Mouse (Mus musculus) left cerebral cortex, postnatal 14 days (tissue): ENCODE measurements around the gene Ankib1. TPM values are rescaled to one million over a fixed set of nuclear protein-coding genes. Genes with fewer than 3 reads are reported as not detected.
"Not testable (repeated sequence)": the region's sequence is repeated elsewhere in the genome, so short reads cannot be mapped to it uniquely, and the experiment has no call there.

Source experiments
- DNase-seq, 2 experiments: peaks; one replicate each; pipeline ENCODE4 v3.0.0; 2021 to 2022; ENCODE audit warnings: low spot score in 2 of 2, mixed read lengths in 1 of 2
- intact Hi-C: fragments of 180-260 bp; cut with DNase I; formaldehyde crosslinking; loops from one replicate; pipeline ENCODE4 v1.15.1; 2025
- total RNA-seq, 2 experiments: library from RNA; stranded (reverse); gene quantifications; 2 replicates each; pipeline ENCODE4 v1.2.3; 2021

Ankib1 gene
- total RNA-seq, 2 experiments from 2014 or later, result 67.2 to 68.3 TPM

DNA sequence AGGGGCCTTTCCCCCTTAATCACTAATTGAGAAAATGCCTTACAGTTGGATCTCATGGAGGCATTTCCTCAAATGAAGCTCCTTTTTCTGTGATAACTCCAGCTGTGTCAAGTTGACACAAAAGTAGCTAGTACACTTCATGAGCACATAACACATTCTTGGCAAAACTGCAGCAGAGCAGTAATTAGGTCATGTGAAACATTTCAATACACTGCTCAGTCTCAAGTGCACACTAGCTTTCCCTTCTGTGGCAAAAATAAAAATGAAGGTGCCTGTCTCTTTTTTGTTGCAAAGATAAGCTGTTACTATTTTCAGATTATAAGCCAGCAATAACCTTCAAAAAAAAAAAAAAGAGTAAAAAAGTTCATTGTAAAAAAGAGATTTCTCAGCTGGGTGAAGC is 52.2 kb downstream of the Ankib1 start:
- DNase-seq, result peak in 1 of 2 experiments; percentile 9
- intact Hi-C loops, result not testable (repeated sequence)

DNA sequence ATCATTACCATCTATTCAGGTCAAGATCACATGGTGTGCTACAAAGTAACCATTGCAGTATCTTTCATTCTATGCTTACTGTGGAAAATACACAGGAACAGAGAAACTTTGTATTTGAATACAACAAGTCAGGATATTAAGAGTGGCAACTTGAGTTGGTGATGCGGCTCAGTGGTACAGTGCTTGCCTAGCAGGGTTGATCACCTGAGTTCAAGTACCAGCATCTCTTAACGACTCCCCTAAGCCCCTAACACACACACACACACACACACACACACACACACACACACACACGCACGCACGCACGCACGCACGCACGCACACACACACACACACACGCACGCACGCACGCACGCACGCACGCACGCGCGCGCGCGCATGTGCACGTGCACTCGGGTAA is 69.9 kb downstream of the Ankib1 start:
- DNase-seq, result peak in 1 of 2 experiments; percentile 7
- intact Hi-C loops, result not testable (repeated sequence)

DNA sequence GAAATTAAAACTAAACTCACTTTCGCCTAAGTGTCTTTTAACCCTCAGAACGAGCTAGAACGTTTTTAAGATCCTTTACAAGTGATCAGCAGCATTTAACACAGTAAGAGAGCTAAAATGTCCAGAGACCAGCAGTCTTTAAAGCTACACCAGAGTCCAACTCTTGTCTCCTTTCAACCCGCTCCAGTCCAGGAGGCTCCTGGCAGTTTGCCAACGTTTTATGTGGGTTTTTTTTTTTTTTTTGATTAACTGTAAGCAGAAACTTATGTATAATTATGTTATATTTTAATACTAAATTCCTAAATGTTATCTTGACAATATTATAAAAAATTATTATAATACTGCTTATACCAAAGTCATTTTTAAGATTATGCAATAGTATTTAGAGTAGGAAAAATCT is 73.9 kb downstream of the Ankib1 start:
- intact Hi-C loops, result no loop called here
- no peak for DNase-seq

DNA sequence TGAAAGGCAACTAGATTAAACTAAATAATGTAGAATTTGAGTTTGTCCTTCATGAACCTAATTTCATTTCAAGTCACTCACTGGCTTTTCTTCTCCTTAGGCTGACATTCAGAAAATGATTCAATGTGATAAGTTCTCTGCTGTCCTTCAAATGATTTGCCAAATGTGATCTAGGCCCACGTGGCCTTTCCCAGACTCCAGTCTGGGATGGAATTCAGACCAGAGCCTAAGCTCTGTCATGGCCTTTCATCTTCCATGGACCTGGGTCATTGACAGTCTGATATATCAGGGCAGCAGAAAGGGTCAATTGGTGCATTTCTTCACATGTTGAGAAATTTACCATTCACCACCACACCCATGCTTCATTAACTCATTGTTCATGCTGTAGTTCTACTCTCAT is 77.2 kb downstream of the Ankib1 start:
- DNase-seq, result no peak
- intact Hi-C loops, result no loop called here

DNA sequence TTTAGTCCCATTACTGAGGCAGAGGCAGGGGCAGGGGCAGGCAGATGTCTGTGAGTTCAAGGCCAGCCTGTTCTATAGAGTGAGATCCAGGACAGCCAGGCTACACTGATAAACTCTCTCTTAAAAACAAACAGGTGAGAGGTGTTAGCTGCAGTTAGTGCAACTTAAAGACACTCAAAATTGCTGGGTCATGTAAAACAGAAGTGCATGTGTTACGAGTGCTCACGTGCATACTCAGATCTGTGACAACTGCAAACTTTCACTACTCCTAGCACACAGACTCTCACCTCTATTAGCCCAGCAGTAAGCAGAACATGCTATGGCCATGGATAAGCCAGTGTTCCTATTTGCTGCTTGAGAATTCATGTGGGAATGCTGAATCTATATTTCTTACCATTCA is 79.3 kb downstream of the Ankib1 start:
- intact Hi-C loops, result no loop called here
- no peak for DNase-seq

DNA sequence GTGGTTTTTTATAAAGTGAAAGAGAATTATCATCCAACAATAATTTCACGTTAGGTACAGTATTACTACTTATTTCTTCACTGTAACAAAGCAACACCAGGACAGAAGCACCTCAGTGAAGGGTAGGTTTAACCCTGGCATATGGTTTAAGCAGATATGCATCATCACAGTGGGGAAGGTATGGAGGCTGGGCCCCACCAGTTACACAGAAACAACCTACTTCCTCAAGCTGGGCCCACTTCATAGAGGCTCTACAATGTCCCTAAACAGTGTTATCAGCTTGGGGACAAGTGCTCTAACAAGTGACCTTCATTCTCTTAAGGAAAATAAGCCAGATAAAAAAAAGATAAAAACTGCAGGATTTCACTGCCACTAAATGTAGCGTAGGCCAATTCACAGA is 79.9 kb downstream of the Ankib1 start:
- intact Hi-C loops, result no loop called here
- no peak for DNase-seq

DNA sequence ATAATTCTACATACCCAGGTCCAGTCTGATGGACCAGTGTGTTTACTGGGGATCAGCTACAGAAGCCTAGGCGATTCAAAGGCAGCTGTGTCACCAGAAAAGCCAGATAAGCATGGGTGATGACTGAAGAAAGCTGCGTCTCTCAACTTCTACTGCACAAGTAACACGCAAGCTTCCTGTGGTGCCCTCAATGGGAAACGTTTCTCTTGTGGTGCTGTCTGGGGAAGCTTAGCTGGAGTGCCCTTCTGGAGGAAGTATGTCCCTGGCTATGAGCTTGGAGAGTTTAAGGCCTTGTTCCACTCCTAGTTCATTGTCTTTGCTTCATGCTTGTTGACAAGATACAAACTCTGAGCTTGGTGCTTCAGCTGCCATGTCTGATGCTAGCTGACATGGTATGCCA is 83.4 kb downstream of the Ankib1 start:
- intact Hi-C loops, result no loop called here
- DNase-seq, result no peak

DNA sequence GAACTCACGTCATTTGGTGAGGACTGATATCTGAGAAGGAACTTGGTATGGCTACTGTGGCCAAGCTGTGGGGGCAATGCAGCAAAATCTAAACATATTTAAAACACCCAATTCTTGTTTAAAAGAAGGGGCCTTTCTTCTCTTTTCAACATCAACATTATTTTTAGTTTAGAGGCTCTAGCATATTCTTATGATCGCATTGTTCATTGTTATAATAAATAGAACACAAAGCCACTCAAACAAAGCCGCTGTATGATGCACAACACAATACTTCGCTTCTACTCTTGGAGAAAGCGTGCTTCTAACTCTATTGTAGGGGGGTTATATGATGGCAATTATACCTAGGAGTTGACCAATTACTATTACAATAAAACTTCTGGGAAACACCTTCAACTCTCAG is 86.9 kb downstream of the Ankib1 start:
- DNase-seq, result no peak
- intact Hi-C loops, result no loop called here

DNA sequence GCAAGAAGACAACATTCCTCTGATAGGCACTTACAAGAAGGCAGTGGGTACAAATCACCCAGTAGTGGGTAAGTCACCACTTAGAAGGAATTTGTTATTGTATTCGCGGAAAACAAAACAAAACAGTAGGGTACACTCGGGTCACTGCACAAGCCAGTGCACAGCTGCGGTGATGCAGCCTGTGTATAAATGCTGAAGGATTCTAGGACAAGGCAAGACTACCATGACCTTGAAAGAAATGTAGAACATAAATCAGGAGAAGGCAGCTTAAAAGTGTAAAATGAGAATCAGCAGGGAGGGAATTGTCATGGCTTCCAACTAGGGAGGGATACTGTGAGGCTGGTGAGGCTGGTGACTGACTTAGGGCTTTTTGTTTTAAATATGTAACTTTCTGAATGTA is 100.5 kb downstream of the Ankib1 start:
- intact Hi-C loops, result no loop called here
- no peak for DNase-seq

DNA sequence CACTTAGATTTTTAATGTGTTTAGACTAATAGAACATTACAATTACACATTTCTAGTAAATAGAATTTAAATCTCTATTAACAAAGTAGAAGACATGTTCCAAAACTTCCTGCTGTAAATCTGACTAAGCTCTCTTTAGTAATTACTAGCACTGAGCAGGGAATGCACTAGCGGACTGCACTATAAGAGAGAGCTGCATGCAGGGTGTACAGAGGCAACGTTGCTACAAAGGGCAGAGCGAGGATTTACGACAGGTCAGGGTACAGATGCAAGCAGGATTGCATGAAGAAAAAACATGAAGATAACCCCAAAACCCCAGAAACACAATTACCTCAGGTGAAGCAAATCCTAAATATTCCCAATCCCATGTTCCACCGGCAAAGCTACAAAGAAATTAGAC is 102.7 kb downstream of the Ankib1 start:
- no peak for DNase-seq
- intact Hi-C loops, result no loop called here

DNA sequence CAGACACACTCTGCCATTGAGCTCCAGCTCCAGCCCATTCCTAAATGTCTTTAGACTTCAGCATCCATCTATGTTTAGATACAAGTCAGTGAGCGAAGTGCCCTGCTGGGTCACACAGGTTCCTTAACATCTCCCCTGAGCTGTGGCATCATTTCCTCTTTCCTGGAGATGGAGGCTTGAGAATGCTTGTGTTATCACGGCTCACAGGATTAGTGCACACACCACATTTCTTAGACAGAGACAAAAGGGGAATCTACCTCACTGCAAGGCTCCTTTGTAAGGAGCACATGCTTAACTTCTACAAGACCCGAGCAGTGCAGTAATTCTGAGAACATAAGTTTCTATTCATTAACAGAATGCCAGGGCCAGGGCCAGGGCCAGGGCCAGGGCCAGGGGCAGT is 106.7 kb downstream of the Ankib1 start:
- intact Hi-C loops, result no loop called here
- DNase-seq, result no peak

DNA sequence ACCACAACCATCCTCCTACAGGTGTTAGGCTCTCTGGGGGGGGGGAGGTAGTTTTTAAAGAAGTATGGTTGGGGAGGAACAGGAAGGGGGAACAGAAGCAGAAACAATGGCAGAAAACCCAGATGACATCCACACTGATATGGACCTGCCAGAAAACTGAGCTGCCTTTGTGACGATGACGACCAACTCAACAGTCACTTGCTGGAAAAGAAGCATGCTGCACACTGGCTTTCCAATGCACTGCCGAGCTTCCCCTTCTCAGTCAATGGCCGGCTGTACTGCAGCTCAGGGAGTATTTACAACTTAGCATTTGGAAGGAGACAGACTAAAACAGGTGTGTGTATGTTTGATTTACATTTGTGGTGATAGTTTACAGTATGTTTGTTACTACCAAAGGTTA is 107.5 kb downstream of the Ankib1 start:
- intact Hi-C loops, result no loop called here
- no peak for DNase-seq

DNA sequence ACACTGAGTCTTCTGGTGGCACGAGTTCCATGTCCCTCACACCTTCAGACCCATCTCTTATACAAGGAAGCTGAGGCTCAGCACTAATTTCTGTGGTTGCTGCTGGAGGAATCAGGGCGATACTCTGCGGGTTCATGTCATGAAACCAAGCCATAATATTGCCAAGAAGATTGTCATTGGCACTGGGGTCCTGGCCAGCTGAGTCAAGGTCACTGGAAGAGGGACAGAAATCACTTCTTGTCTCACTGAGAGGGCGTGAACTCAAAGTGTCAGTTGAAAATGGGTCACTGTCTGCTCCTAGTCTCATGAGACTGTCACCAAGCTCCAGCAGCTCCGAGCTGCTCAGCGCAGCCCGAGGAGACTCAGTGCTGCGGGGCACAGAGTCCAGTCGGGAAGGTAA is 109.8 kb downstream of the Ankib1 start:
- intact Hi-C loops, result no loop called here
- DNase-seq, result no peak

DNA sequence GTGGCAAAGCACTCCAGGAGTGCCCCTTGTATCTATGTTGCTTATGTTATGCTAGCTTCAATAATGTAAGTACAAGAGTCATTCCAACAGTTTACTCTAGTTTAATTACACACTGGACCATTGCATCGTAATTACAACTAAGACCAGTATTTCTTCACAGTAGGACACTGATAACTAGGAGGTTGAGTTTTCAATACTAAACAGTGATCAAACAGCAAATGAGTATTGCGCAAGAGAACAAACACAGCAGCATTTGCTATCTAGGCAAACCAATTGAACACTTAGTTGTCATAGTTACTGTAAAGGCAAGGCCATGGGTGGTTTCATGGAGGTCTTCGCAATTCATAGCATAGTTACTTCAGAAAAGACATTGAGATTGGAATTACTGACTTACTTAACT is 111.4 kb downstream of the Ankib1 start:
- intact Hi-C loops, result no loop called here

DNA sequence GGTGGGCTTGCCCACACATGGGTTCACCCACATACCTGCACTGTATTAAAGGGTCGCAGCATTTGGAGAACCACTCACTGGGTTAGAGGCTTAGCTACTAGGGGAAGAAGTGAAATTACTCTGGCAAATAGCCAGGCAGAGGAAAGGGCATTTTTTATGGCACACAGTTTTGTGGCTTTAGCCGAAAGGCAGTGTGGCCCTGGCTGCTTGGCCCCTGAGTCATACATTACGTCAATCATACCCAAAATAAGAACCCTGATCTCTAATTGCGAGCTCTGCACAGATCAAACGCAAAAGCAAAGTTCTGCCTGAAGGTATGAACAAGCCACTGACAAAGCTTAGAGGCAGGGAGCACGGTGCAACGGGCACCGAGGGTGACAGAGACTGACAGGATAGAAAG is 114.4 kb downstream of the Ankib1 start:
- no peak for DNase-seq
- intact Hi-C loops, result no loop called here

More for the DNA sequence above, 111.4 kb downstream of the Ankib1 start:
- no peak for DNase-seq

DNA sequence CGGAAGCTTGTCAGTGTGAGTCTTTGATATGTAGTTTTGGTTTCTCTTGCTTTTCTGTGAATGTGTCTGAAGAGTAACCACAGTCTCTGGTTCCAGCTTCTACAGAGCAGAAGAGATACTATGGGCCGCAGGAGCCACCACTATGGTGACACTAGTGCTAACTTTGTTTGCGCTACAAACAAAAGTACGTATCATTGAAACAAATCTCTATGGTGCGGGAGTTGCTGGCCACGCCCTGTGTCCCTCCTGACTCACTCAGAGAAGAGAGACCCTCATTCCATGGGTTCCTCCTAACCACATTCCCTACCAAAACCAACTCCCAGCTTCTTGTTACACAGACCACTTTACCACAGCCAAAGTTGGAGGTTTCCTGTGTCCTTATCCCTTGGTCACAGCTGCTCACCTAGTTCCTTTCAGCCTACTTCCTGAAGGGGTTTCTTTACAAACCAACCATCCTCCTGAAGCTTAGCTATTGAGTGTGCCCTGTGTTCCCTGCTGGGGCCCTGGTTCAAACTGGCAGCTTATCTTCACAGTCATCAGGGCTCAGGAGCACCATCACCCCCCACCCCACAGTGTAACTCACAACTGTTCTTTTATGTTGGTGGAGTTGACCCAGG is 132.7 kb downstream of the Ankib1 start:
- intact Hi-C loops, result no loop called here
- DNase-seq, result no peak

DNA sequence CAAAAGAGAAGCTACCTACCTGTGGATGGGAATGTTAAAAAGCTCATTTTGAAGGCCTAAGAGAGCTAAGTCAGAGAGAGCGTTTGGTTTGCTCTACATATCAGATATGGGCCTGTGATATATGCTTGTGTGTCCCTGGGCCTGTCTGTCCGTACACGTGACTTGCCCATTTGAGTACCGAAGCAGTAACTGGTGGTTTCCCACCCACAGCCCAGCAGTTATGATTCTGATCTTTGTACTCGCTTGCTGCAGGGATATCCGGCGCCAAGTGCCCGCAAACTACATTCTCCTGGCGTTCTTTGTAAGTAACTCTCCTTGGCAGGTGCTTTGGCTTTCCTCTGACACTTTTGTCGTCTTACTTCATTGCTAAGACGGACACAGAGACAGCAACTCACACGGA is 136.1 kb downstream of the Ankib1 start:
- DNase-seq, result no peak
- intact Hi-C loops, result no loop called here

DNA sequence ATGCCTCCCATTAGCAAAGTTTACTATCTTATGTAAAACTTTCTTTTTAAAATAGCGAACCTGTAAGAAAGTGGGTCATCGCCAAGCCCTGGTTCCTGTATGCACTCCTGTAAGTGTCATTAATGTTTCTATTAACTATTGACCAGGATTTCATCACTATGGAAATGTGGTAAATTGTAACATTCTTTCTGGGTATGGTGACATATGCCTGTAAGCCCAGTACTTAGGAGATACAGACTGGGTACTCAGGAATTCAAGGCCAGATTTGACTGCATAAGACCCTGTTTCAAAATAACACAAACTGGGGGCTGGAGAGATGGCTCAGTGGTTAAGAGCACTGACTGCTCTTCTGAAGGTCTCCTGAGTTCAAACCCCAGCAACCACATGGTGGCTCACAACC is 137.5 kb downstream of the Ankib1 start:
- no peak for DNase-seq
- intact Hi-C loops, result no loop called here

DNA sequence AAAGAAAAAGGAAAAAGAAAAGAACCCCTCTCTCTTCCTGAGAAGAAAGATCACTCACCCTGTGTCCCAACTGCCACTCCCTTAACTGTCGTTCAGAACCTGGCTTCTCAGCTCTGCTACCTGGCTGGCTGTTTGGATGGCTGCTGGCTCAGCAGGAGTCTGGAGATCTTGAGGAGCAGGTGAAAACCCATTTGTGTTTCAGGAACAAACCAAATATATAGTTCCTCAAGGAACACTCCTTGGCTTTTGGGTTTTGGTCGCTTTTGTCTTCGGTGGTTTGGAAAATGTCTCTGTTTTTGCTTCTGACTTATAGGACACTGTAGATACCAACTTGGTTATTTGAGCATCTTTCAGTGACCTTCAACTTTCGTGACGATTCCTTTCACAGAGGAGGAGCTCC is 145.6 kb downstream of the Ankib1 start, which contains the start of gene Gatad1:
TSS of gene Gatad1 (minus strand) at position 101 of the 400 bp plus-strand sequence.
- intact Hi-C loops, result no loop called here
- DNase-seq, result no peak

DNA sequence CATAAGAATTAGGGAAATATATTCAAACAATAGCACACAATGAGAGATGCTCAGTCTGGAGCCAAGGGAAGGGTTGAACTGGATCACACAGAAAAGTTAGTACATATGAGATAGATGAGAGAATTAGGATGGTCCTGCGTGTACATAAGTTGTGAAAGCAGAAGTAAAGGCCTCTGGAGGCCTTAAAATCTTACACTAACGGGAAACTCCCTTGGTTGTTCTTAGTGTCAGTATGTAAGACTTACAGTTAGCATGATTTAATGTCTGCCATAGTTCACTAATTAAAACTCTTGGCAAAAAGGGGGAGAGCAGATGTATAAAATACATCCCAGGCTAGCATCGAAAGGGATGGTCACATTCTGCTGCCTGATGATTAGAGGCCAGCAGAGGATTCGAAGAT is 148.9 kb downstream of the Ankib1 start:
- DNase-seq, result no peak
- intact Hi-C loops, result no loop called here

DNA sequence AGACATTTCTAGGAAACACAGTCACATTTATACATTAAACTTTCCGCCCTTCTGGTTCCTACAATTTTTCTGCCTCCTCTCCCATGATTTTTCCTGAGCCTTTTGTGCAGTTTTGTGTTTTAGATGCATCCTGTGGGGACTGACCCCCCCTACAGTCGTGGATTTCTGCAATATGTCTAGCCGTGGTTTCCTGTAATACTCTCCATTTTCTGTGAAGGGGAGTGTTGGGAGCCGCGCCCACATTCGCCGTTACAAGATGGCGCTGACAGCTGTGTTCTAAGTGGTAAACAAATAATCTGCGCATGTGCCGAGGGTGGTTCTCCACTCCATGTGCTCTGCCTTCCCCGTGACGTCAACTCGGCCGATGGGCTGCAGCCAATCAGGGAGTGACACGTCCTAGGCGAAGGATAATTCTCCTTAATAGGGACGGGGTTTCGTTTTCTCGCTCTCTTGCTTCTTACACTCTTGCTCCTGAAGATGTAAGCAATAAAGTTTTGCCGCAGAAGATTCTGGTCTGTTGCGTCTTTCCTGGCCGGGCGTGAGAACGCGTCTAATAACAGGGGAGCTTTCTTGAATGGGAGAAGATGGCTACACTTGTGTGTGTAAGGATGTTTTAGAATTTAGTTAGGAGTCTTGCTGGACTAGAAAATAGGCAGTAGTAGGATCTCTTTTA is 149.7 kb downstream of the Ankib1 start:
- DNase-seq, intact Hi-C loops: not testable (repeated sequence)

DNA sequence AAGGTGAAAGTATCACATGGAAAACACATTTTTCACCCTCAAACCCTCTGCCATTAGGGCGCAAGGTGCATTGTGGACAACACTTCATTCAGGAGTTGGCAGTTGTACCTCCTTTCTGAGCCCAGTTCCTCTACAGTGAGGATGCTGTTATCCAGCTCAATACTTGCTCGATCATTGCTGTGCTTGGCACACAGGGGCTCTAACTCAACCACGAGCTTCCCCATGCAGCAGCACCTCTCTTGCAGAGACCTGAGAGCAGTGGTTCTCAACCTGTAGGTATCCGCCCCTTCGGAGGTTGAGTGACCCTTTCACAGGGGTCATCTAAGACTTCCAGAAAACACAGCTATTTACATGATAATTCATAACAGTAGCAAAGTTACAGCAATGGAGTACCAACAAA is 151.1 kb downstream of the Ankib1 start:
- intact Hi-C loops, result no loop called here
- no peak for DNase-seq
